Mouse (Mus musculus): ENCODE results near the gene Nrgn. TPM values are rescaled to one million over a fixed set of nuclear protein-coding genes. Genes with fewer than 3 reads are reported as not detected.

The Nrgn gene
- polyA plus RNA-seq, 1 experiment from 2014 or later, result 10.0 TPM

DNA sequence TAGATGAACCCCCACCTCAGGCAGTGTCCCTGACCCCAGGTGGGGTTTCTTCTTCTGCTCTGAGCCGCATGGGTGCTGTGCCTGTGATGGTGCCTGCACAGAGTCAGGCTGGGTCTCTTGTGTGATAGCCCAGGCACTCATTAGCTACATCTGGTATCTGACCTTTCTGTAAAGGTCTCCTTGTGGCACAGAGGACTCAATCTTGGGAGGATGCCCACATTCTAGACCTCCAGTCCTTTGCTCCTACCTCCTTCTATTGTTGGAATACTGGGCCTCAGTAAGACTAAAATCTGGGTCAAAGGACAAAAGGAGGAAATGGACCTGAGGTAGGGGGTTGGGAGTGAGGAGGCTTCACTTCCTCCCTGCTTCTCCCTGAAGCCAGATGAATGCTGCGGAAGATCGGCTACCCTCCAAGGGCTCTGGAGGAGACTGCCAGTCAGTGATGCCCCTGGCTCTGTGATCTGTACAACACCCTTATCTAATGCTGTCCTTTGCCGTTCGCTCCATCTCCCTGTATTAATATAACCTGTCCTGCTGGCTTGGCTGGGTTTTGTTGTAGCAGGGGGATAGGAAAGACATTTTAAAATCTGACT lies 14.9 kb downstream of the Nrgn start:
- no peak overlapping the region for H3K9ac ChIP-seq
- H3K27me3 ChIP-seq, result peaks cover 25% of the 10 kb centered on the region
- no peaks in the 10 kb centered on the region for H3K4me1 ChIP-seq (replicated peaks)
- WGBS, result 78% methylated on average over 5 of the region's 5 CpGs
- H3K4me3 ChIP-seq, result no peak overlapping the region
- no peak for ATAC-seq (ENCODE audit: low read depth)
- no peaks in the 10 kb centered on the region for H3K9me3 ChIP-seq
- H3K27ac ChIP-seq (replicated peaks), result no peak overlapping the region
- H3K4me2 ChIP-seq, result no peak overlapping the region
- H3K36me3 ChIP-seq, result 0 out of 2 replicates have a peak, but pooled peaks cover 6% of the 10 kb centered on the region

DNA sequence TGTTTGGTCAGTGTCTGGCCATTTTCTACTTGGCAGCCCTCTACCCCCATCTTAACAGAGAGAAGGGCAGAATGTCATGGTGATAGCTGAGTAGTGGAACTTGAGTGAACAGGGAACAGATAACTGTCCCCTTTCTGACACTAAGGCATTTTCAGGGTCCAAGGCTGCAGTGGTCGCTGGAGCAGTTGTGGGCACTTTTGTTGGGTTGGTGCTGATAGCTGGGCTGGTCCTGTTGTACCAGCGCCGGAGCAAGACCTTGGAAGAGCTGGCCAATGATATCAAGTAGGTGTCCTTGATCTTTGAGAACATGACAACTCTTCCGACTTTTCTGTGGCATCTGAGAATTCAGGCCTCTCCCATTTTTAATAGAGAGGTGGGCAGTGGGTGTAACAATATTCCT lies 15.9 kb downstream of the Nrgn start:
- H3K27me3 ChIP-seq, result peaks cover 23% of the 10 kb centered on the region
- 0 out of 2 replicates have a peak, but pooled peaks cover 6% of the 10 kb centered on the region for H3K36me3 ChIP-seq
- H3K4me1 ChIP-seq (replicated peaks), result no peaks in the 10 kb centered on the region
- H3K9ac ChIP-seq, result no peak overlapping the region
- no peaks in the 10 kb centered on the region for H3K9me3 ChIP-seq
- no peak for ATAC-seq (ENCODE audit: low read depth)
- WGBS, result 83% methylated on average over 4 of the region's 4 CpGs
- H3K4me3 ChIP-seq, result no peak overlapping the region
- H3K27ac ChIP-seq (replicated peaks), result no peak overlapping the region
- H3K4me2 ChIP-seq, result no peak overlapping the region

GRCm38 (mm10) chr9:37530888-37531705 lies 21.6 kb downstream of the Nrgn start:
- WGBS, result under 1% methylated on average over 31 of the region's 31 CpGs
- peak; percentile 51; the same call in 1 of the 2 replicates for ATAC-seq (ENCODE audit: low read depth)
- H3K36me3 ChIP-seq, result 0 out of 2 replicates have a peak, but pooled peaks cover 9% of the 10 kb centered on the region
- H3K27ac ChIP-seq (replicated peaks), result peak overlapping the region; percentile 64
- H3K4me1 ChIP-seq (replicated peaks), result peaks cover 38% of the 10 kb centered on the region
- H3K4me3 ChIP-seq, result peak overlapping the region; percentile 38
- H3K27me3 ChIP-seq, result peaks cover 70% of the 10 kb centered on the region
- H3K9ac ChIP-seq, result peak overlapping the region; percentile 56
- no peaks in the 10 kb centered on the region for H3K9me3 ChIP-seq
- H3K4me2 ChIP-seq, result peak overlapping the region; percentile 62

GRCm38 (mm10) chr9:37530031-37530887 lies 22.4 kb downstream of the Nrgn start:
- no peaks in the 10 kb centered on the region for H3K9me3 ChIP-seq
- peaks cover 10% of the 10 kb centered on the region; the same call in 1 of the 2 replicates for H3K36me3 ChIP-seq
- peak overlapping the region; percentile 38 for H3K4me3 ChIP-seq
- peak overlapping the region; percentile 64 for H3K27ac ChIP-seq (replicated peaks)
- H3K27me3 ChIP-seq, result peaks cover 79% of the 10 kb centered on the region
- H3K9ac ChIP-seq, result peak overlapping the region; percentile 56
- peaks cover 38% of the 10 kb centered on the region for H3K4me1 ChIP-seq (replicated peaks)
- peak overlapping the region; percentile 62 for H3K4me2 ChIP-seq
- peak; percentile 44; the same call in 1 of the 2 replicates for ATAC-seq (ENCODE audit: low read depth)
- WGBS, result under 1% methylated on average over 32 of the region's 32 CpGs

- peak overlapping the region; percentile 38 for H3K4me3 ChIP-seq
Measured at GRCm38 (mm10) chr9:37528225-37528970, 24.3 kb downstream of the Nrgn start.

DNA sequence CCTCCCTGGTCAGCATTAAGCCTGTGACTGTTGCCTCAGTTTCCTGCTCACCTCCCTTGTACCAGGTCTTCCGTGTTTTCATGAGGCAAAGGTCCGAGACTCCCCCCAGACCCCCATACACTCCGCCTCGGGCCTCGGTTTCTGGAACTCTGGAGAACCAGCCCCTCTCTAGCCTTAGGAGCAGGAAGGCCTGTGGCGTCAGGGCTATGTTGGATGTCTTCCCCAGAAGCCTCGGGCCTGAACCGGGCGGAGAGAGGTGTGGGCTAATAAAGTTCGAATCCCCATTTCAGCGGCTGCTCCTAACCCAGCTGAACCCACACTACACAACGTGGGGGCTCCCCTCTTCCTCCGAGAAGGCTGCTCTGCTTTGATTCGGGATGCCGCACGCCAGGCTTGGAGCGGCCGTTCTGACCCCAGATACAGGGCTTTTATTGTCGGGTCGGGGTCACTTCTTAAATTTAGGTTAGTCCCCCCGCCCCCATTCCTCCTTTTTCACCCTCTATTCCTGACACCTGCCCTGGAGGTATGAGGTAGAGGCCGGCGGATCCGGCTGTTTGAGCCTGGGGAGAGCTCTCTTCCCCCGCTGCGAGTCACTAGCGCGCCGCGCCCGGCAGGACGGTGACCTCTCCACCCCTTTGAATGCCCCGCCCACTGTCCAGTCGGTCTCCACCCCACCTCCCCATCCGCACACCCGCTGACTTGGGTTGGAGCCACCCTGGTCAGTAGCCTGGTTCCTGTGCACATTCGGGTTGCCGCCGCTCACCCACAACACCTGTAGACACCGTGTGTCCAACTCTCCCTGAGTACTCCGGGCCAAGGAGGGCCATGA lies 25.1 kb downstream of the Nrgn start, which contains the start of gene Esam:
Gene Esam (plus strand): TSS at position 683 of the 829 bp plus-strand sequence.
- H3K27ac ChIP-seq (replicated peaks), result peak within 1 kb of the TSS; percentile 38
- H3K9ac ChIP-seq, result peak within 1 kb of the TSS; percentile 38
- H3K4me3 ChIP-seq, result peak within 1 kb of the TSS; percentile 38
- 0 out of 2 replicates have a peak, but pooled peaks have one; percentile 9 for ATAC-seq (ENCODE audit: low read depth)
- no peaks in the 10 kb centered on the region for H3K9me3 ChIP-seq
- H3K36me3 ChIP-seq, result peaks cover 18% of the 10 kb centered on the region
- 4% methylated on average over 41 of the region's 41 CpGs for WGBS
- H3K4me2 ChIP-seq, result peak within 1 kb of the TSS; percentile 62
- peaks cover 74% of the 10 kb centered on the region for H3K27me3 ChIP-seq
- peaks cover 38% of the 10 kb centered on the region for H3K4me1 ChIP-seq (replicated peaks)

More at GRCm38 (mm10) chr9:37528225-37528970, 24.3 kb downstream of the Nrgn start:
- Histone ChIP-seq H3K9ac (peak overlapping the region; percentile 38), H3K36me3 (peaks cover 10% of the 10 kb centered on the region), H3K27me3 (peaks cover 79% of the 10 kb centered on the region), H3K9me3 (no peaks in the 10 kb centered on the region), H3K27ac (replicated peaks) (peak overlapping the region; percentile 38), H3K4me2 (peak overlapping the region; percentile 62; the same call in 1 of the 2 replicates), H3K4me1 (replicated peaks) (peaks cover 38% of the 10 kb centered on the region)
- no peak for ATAC-seq (ENCODE audit: low read depth)
- WGBS, result 24% methylated on average over 9 of the region's 9 CpGs

GRCm38 (mm10) chr9:37526443-37527395 lies 26.0 kb downstream of the Nrgn start:
- WGBS, result 19% methylated on average over 21 of the region's 21 CpGs
- 0 out of 2 replicates have a peak, but pooled peaks have one; percentile 1 for ATAC-seq (ENCODE audit: low read depth)
- H3K27me3 ChIP-seq, result peaks cover 67% of the 10 kb centered on the region
- H3K27ac ChIP-seq (replicated peaks), result no peak overlapping the region
- peak overlapping the region; percentile 34 for H3K4me2 ChIP-seq
- peaks cover 38% of the 10 kb centered on the region for H3K4me1 ChIP-seq (replicated peaks)
- H3K36me3 ChIP-seq, result peaks cover 27% of the 10 kb centered on the region
- H3K9ac ChIP-seq, result 0 out of 2 replicates have a peak overlapping the region, but pooled peaks have one; percentile 31
- no peaks in the 10 kb centered on the region for H3K9me3 ChIP-seq
- H3K4me3 ChIP-seq, result no peak overlapping the region

GRCm38 (mm10) chr9:37525461-37525860 lies 27.2 kb downstream of the Nrgn start:
- H3K9ac ChIP-seq, result no peak overlapping the region
- H3K4me3 ChIP-seq, result no peak overlapping the region
- H3K27ac ChIP-seq (replicated peaks), result no peak overlapping the region
- peaks cover 55% of the 10 kb centered on the region for H3K27me3 ChIP-seq
- 93% methylated on average over 2 of the region's 2 CpGs for WGBS
- H3K9me3 ChIP-seq, result no peaks in the 10 kb centered on the region
- peaks cover 27% of the 10 kb centered on the region for H3K4me1 ChIP-seq (replicated peaks)
- peaks cover 36% of the 10 kb centered on the region for H3K36me3 ChIP-seq
- no peak for ATAC-seq (ENCODE audit: low read depth)
- H3K4me2 ChIP-seq, result no peak overlapping the region

DNA sequence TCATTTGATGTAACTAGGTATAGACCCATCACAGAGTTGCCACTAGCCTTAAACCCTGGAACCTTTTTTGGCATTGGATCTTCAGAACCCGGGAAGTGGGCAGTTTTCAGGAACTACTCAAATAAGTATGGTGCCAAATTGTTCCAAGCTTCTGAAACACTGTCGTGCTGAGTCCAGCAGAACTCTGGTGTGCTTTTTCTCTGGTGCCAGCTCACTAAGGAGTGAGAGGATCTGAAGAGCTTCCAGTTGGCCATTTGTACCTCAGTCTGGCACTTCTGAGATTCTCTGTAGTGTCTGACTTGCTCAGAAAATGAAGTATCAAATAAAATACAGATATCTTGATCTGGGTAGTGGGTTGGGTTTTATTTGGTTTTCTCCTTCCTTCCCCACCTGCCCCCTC lies 32.7 kb downstream of the Nrgn start:
- H3K4me3 ChIP-seq, result no peak overlapping the region
- WGBS, result 94% methylated on average over 2 of the region's 2 CpGs
- H3K27ac ChIP-seq (replicated peaks), result no peak overlapping the region
- no peaks in the 10 kb centered on the region for H3K27me3 ChIP-seq
- H3K4me1 ChIP-seq (replicated peaks), result no peaks in the 10 kb centered on the region; the same call in 1 of the 2 replicates
- no peak for ATAC-seq (ENCODE audit: low read depth)
- H3K9me3 ChIP-seq, result no peaks in the 10 kb centered on the region
- H3K9ac ChIP-seq, result no peak overlapping the region
- peaks cover 50% of the 10 kb centered on the region for H3K36me3 ChIP-seq
- H3K4me2 ChIP-seq, result no peak overlapping the region
